Mouse (Mus musculus) heart, postnatal 14 days (tissue): ENCODE data around the gene Gper1. TPM values are rescaled to one million over a fixed set of nuclear protein-coding genes. Genes with fewer than 3 reads are reported as not detected.
"Not testable (repeated sequence)": the region's sequence is repeated elsewhere in the genome, so short reads cannot be mapped to it uniquely, and the experiment has no call there.

Source experiments
- DNase-seq, 2 experiments: peaks; one replicate each; pipeline ENCODE4 v3.0.0; 2021 to 2022
- intact Hi-C: fragments of 180-260 bp; cut with DNase I; formaldehyde crosslinking; loops from one replicate; pipeline ENCODE4 v1.15.1; 2025
- total RNA-seq, 2 experiments: library from RNA; stranded (reverse); gene quantifications; 2 replicates each; pipeline ENCODE4 v1.2.3; 2021

Gene Gper1
- total RNA-seq, 2 experiments from 2014 or later = 2.7 TPM

GRCm38 (mm10) chr5:139389676-139390061 lies 33.3 kb upstream of the Gper1 start:
- intact Hi-C loops = no loop called here
- DNase-seq = peak; percentile 73 to 74

- DNase-seq, intact Hi-C loops: not testable (repeated sequence)
These were observed 32.4 kb upstream of the Gper1 start for GRCm38 (mm10) chr5:139390324-139391119.

GRCm38 (mm10) chr5:139391309-139391990 lies 31.5 kb upstream of the Gper1 start:
- peak; percentile 54 to 57 for DNase-seq
- intact Hi-C loops = no loop called here

GRCm38 (mm10) chr5:139392219-139393196 lies 30.4 kb upstream of the Gper1 start:
- DNase-seq = no peak
- intact Hi-C loops = no loop called here

GRCm38 (mm10) chr5:139393197-139393588 lies 29.8 kb upstream of the Gper1 start:
- intact Hi-C loops = no loop called here

GRCm38 (mm10) chr5:139394399-139394798 lies 28.6 kb upstream of the Gper1 start:
- no peak for DNase-seq
- intact Hi-C loops = no loop called here

More at GRCm38 (mm10) chr5:139393197-139393588, 29.8 kb upstream of the Gper1 start:
- DNase-seq = no peak

- intact Hi-C loops = no loop called here
- DNase-seq = no peak
These were observed 27.4 kb upstream of the Gper1 start for GRCm38 (mm10) chr5:139395528-139395927.

GRCm38 (mm10) chr5:139397359-139397916 lies 25.5 kb upstream of the Gper1 start:
- intact Hi-C loops = no loop called here
- DNase-seq = no peak

GRCm38 (mm10) chr5:139397959-139398753 lies 24.8 kb upstream of the Gper1 start:
- intact Hi-C loops = loop anchor here (1.0 kb wide), 1 partner anchor 34 kb away; no protein-coding TSS in a partner anchor
- DNase-seq = peak; percentile 94 to 97

GRCm38 (mm10) chr5:139398786-139399185 lies 24.2 kb upstream of the Gper1 start:
- intact Hi-C loops = loop anchor here (1.0 kb wide), 1 partner anchor 34 kb away; no protein-coding TSS in a partner anchor
- no peak for DNase-seq

- intact Hi-C loops = no loop called here
These were observed 23.0 kb upstream of the Gper1 start for GRCm38 (mm10) chr5:139399991-139400390.

GRCm38 (mm10) chr5:139402106-139402505 lies 20.8 kb upstream of the Gper1 start:
- intact Hi-C loops = no loop called here
- DNase-seq = no peak

More at GRCm38 (mm10) chr5:139399991-139400390, 23.0 kb upstream of the Gper1 start:
- DNase-seq = no peak

GRCm38 (mm10) chr5:139403692-139404260 lies 19.2 kb upstream of the Gper1 start:
- intact Hi-C loops = no loop called here
- DNase-seq = no peak

- DNase-seq = no peak
- intact Hi-C loops = no loop called here
These were observed 18.1 kb upstream of the Gper1 start, which contains the start of gene C130050O18Rik for GRCm38 (mm10) chr5:139404801-139405401. TSS of gene C130050O18Rik (plus strand) at chr5:139405280.

GRCm38 (mm10) chr5:139405478-139405877 lies 17.5 kb upstream of the Gper1 start:
- intact Hi-C loops = no loop called here
- DNase-seq = no peak

- intact Hi-C loops = no loop called here
- DNase-seq = no peak
These were observed 17.0 kb upstream of the Gper1 start for GRCm38 (mm10) chr5:139405953-139406352.

- intact Hi-C loops = no loop called here
- peak; percentile 60 to 63 for DNase-seq
These were observed 15.6 kb upstream of the Gper1 start for GRCm38 (mm10) chr5:139407121-139407885.

GRCm38 (mm10) chr5:139408511-139408910 lies 14.4 kb upstream of the Gper1 start:
- DNase-seq = no peak
- intact Hi-C loops = no loop called here
